ENCODE assay signal across 9 mouse cellular contexts in the genomic region with DNA sequence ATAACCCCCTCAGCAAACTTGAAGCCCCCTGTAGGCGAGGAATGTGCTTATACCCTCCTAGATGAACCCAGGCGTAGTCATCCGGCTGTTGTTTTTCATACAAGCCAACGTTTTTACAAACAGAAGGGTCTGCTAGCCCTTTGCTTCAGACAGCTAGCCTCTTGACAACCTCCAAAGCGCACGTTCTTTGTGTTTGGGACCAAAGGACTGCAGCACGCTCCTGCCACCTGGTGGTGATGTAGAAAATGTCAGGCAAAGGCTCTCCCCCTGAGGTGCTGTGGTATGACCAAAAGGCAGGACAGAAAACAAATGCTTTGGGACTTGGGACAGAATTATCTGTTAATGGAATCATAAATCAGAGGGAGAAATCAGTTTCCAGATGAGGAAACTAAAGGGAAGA.
DNase-seq lines count a peak whose midpoint lies in the region; ATAC-seq and TF ChIP-seq lines count a peak whose summit lies in the region.
"Had no signal": no experiment of that assay in that cellular context is flagged by ENCODE, and none has a peak within 500 bp of the region (broad histone marks: within the 10 kb centered on the region; RNA-seq: fewer than 3 reads in every experiment).

No protein-coding gene starts in this region.

- no peak overlapping the region for H3K9ac ChIP-seq in intestine, embryonic 14.5 days (ENCODE audit: low read length)
- H3K9ac ChIP-seq in intestine, embryonic 16.5 days (ENCODE audit: low read depth, low read length), result no peak overlapping the region
- H3K9ac ChIP-seq in limb, embryonic 14.5 days (ENCODE audit: low read depth, low read length, severe bottlenecking), result no peak overlapping the region
- H3K9ac ChIP-seq in neural tube, embryonic 11.5 days (ENCODE audit: low read length), result peak overlapping the region; percentile 18; the same call in 1 of the 2 replicates
- H3K9ac ChIP-seq: stomach, embryonic 15.5 days had no signal

- H3K4me1 ChIP-seq in intestine, embryonic 14.5 days (replicated peaks; ENCODE audit: control insufficient read depth, insufficient read depth, low read length), result no peaks in the 10 kb centered on the region
- no peaks in the 10 kb centered on the region for H3K4me1 ChIP-seq in intestine, embryonic 16.5 days (ENCODE audit: control insufficient read depth, insufficient read depth, low read length)
- no peaks in the 10 kb centered on the region for H3K4me1 ChIP-seq in limb, embryonic 14.5 days (ENCODE audit: control insufficient read depth, insufficient read depth, low read length)
- H3K4me1 ChIP-seq in neural tube, embryonic 11.5 days (ENCODE audit: control insufficient read depth, insufficient read depth, low read length), result peaks cover 6% of the 10 kb centered on the region; the same call in 1 of the 2 replicates
- no peaks in the 10 kb centered on the region; the same call in 1 of the 2 replicates for H3K4me1 ChIP-seq in testis, adult 2 months (ENCODE audit: control insufficient read depth, insufficient read depth, low read length)
- H3K4me1 ChIP-seq: stomach, embryonic 15.5 days had no signal

- peak; percentile 98 for TF ChIP-seq CTCF in testis, adult 2 months (IDR thresholded peaks at IDR 0.05; ENCODE audit: control insufficient read depth, insufficient read depth, insufficient replicate concordance, low read depth, low read length)

- no peaks in the 10 kb centered on the region for H3K36me3 ChIP-seq in intestine, embryonic 14.5 days (ENCODE audit: control insufficient read depth, insufficient read depth, low read length)
- no peaks in the 10 kb centered on the region for H3K36me3 ChIP-seq in intestine, embryonic 16.5 days (ENCODE audit: control insufficient read depth, insufficient read depth, low read length)
- H3K36me3 ChIP-seq in limb, embryonic 14.5 days (ENCODE audit: control insufficient read depth, insufficient read depth, low read length), result no peaks in the 10 kb centered on the region
- H3K36me3 ChIP-seq in neural tube, embryonic 11.5 days (ENCODE audit: control insufficient read depth, insufficient read depth, low read length), result no peaks in the 10 kb centered on the region
- no peaks in the 10 kb centered on the region for H3K36me3 ChIP-seq in testis, adult 2 months (ENCODE audit: control insufficient read depth, insufficient read depth, low read length)
- H3K36me3 ChIP-seq: stomach, embryonic 15.5 days had no signal

- peak; percentile 89 for DNase-seq in intestine, embryonic 14.5 days (ENCODE audit: low spot score)
- DNase-seq in embryo, embryonic 10 days (ENCODE audit: low spot score), result peak; percentile 94
- DNase-seq in gastrocnemius, postnatal 4 days (ENCODE audit: low spot score in 2 of 2), result peak; percentile 65 to 70
- DNase-seq in kidney, adult 9 months, result peak; percentile 66
- DNase-seq in limb, embryonic 14.5 days (ENCODE audit: low spot score), result peak; percentile 89
- DNase-seq in neural tube, embryonic 11.5 days (ENCODE audit: low spot score), result peak; percentile 84

- no peak for TF ChIP-seq POLR2A in limb, embryonic 14.5 days (IDR thresholded peaks at IDR 0.05; ENCODE audit: borderline replicate concordance, extremely low read depth, insufficient read depth, insufficient read length)
- TF ChIP-seq POLR2A in testis, adult 2 months (IDR thresholded peaks at IDR 0.05; ENCODE audit: control insufficient read depth, low read depth, low read length), result no peak

- 4% methylated on average over 7 of the region's 7 CpGs for WGBS in intestine, embryonic 14.5 days
- WGBS in intestine, embryonic 16.5 days, result 4% methylated on average over 7 of the region's 7 CpGs
- WGBS in limb, embryonic 14.5 days, result 4% methylated on average over 7 of the region's 7 CpGs
- WGBS in neural tube, embryonic 11.5 days, result 3% methylated on average over 7 of the region's 7 CpGs

- ATAC-seq in intestine, embryonic 14.5 days (replicated peaks; ENCODE audit: low FRiP score, low TSS enrichment, low read depth), result no peak; the same call in 1 of the 2 replicates
- no peak for ATAC-seq in intestine, embryonic 16.5 days
- ATAC-seq in limb, embryonic 14.5 days (ENCODE audit: low FRiP score, low read depth), result peak; percentile 47; the same call in 1 of the 2 replicates
- ATAC-seq in neural tube, embryonic 11.5 days (ENCODE audit: insufficient read depth, low FRiP score, low TSS enrichment), result peak; percentile 44; the same call in 1 of the 2 replicates

- no peak overlapping the region for H3K4me3 ChIP-seq in intestine, embryonic 14.5 days (ENCODE audit: low read depth, low read length)
- no peak overlapping the region for H3K4me3 ChIP-seq in intestine, embryonic 16.5 days (ENCODE audit: low read length)
- H3K4me3 ChIP-seq in limb, embryonic 14.5 days (replicated peaks; ENCODE audit: low read length), result no peak overlapping the region
- no peak overlapping the region for H3K4me3 ChIP-seq in neural tube, embryonic 11.5 days (ENCODE audit: low read depth, low read length)
- no peak overlapping the region for H3K4me3 ChIP-seq in testis, adult 2 months (ENCODE audit: control insufficient read depth, low read depth, low read length)
- H3K4me3 ChIP-seq: stomach, embryonic 15.5 days had no signal

- no peaks in the 10 kb centered on the region for H3K9me3 ChIP-seq in intestine, embryonic 14.5 days (ENCODE audit: control insufficient read depth, low read length)
- H3K9me3 ChIP-seq in intestine, embryonic 16.5 days (ENCODE audit: control insufficient read depth, low read length), result no peaks in the 10 kb centered on the region
- H3K9me3 ChIP-seq in limb, embryonic 14.5 days (ENCODE audit: control insufficient read depth, low read length), result no peaks in the 10 kb centered on the region
- H3K9me3 ChIP-seq in neural tube, embryonic 11.5 days (ENCODE audit: control insufficient read depth, low read length), result no peaks in the 10 kb centered on the region
- H3K9me3 ChIP-seq: stomach, embryonic 15.5 days had no signal

- no peak overlapping the region for H3K27ac ChIP-seq in intestine, embryonic 14.5 days (ENCODE audit: low read depth)
- no peak overlapping the region for H3K27ac ChIP-seq in intestine, embryonic 16.5 days (ENCODE audit: low read length)
- H3K27ac ChIP-seq in limb, embryonic 14.5 days (replicated peaks; ENCODE audit: low read depth, low read length), result no peak overlapping the region
- no peak overlapping the region for H3K27ac ChIP-seq in neural tube, embryonic 11.5 days (ENCODE audit: low read depth, low read length)
- no peak overlapping the region for H3K27ac ChIP-seq in testis, adult 2 months (ENCODE audit: control insufficient read depth, insufficient read depth, low read depth, low read length)
- H3K27ac ChIP-seq: stomach, embryonic 15.5 days had no signal

- H3K27me3 ChIP-seq in intestine, embryonic 14.5 days (replicated peaks; ENCODE audit: control insufficient read depth, insufficient read depth, low read length), result no peaks in the 10 kb centered on the region
- no peaks in the 10 kb centered on the region for H3K27me3 ChIP-seq in intestine, embryonic 16.5 days (replicated peaks; ENCODE audit: control insufficient read depth, insufficient read depth, low read length)
- H3K27me3 ChIP-seq in limb, embryonic 14.5 days (ENCODE audit: control insufficient read depth, insufficient read depth, low read length), result no peaks in the 10 kb centered on the region
- H3K27me3 ChIP-seq in neural tube, embryonic 11.5 days (ENCODE audit: control insufficient read depth, insufficient read depth, low read length), result no peaks in the 10 kb centered on the region
- no peaks in the 10 kb centered on the region for H3K27me3 ChIP-seq in testis, adult 2 months (ENCODE audit: control insufficient read depth, insufficient read depth, low read length)
- H3K27me3 ChIP-seq: stomach, embryonic 15.5 days had no signal

- H3K4me2 ChIP-seq in intestine, embryonic 14.5 days (ENCODE audit: low read length), result no peak overlapping the region
- H3K4me2 ChIP-seq in intestine, embryonic 16.5 days (ENCODE audit: low read depth, low read length), result no peak overlapping the region
- no peak overlapping the region for H3K4me2 ChIP-seq in limb, embryonic 14.5 days (replicated peaks; ENCODE audit: low read depth, low read length, severe bottlenecking)
- H3K4me2 ChIP-seq in neural tube, embryonic 11.5 days (ENCODE audit: low read depth), result no peak overlapping the region
- H3K4me2 ChIP-seq: stomach, embryonic 15.5 days had no signal

Comparison
In these comparisons a context has a peak if more than half of its experiments do, and no peak if none do; other contexts are left out.
1. ATAC-seq: peak in limb, embryonic 14.5 days (single experiment) and neural tube, embryonic 11.5 days (single experiment); none in intestine, embryonic 14.5 days (single experiment) and intestine, embryonic 16.5 days (single experiment).
2. Peak in every context shown above with its lines, with median percentiles within 50 percentile points of each other: DNase-seq.